Mouse (Mus musculus): Measurements from ENCODE around the gene Pitpnb.

The Pitpnb gene

DNA sequence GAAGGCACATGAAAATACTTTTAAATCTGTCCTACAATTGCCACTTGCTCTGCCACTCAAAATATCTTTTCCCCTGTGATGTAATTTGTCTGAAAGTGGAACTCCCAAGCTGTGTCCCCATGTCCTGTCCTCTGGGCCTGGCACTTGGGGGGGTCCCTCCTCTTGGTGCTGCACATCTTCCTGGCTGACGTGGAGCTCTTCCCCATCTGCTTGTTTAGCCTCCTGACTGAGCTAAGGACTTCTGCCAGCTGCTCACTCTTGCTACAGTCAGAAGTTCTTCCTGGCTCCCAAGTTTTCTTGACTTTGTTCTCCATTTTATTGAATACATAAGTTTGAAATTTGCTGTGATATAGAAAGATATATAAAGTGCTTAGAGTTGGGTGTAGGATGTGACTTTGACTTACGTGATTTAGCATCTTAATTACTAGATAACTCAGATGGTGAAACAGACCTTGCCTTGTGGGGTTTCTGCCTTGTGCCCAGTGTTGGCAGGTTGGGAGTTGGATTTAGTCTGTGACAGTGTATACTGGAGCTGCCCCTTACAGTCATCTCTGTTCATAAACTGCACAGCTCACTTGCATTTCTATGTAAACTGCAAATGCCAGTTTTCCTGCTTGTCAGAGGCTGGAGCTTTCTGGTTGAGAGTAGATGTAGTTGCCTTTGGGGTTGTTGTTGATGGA is 14.3 kb downstream of the Pitpnb start:
- no peak for DNase-seq (ENCODE audit: low read depth, low spot score)

DNA sequence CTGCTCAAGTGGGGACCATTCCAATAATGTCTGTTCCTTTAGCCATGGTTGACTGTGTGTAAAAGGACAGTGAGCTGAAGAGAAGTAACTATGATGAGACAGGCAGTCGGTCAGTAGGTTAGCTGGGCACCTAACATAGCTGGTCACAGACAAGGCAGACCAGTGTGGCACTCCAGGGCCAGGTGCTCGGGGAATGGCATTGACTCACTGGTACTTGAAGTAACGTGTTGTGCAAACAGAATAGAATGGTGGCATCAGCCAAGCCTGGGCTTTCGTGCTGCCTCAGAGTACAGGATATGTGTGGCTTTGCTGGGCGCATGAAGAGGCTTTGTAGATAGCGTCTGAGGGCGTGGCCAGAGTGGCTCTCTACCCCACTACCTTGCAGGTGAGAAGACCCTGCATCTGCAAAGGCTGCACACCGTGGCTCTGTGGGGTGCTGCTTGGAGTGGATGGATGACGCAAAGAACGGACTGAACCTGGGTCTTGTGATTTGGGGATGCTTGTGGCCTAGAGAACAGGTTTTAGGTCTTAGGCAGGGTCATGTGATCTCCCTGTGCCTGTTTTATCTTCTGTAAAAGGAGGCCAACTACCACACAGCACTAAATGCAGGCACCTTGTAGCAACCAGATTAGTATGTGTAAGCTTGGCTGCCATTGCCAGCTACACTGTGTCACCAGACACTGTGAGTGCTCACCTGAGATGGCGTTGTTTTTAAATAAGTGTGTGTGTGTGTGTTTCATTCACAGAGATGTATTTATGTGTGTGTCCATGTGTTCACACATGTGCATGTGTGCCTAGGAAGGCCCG is 26.5 kb downstream of the Pitpnb start:
- DNase-seq (ENCODE audit: low read depth, low spot score), result no peak

DNA sequence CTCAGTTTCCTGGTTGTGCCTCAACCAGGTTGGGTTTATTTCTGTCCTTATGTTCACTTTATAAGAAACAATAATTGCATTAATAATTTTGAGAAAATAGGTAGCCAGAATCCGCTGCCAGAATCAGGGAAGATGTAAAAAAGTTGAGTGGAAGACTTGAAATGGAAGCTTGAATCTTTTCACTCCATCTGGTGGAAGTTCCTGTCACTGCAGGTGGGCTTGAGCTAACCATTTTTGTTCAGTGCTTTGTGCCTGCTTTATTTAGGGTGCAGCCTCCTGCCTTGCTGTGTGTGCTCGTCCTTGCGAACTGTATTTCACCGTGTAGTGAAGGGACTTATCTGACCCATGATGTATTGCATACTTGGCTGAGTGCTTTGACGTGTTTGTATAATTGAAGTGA is 30.0 kb downstream of the Pitpnb start:
- no peak for DNase-seq (ENCODE audit: low read depth, low spot score)

DNA sequence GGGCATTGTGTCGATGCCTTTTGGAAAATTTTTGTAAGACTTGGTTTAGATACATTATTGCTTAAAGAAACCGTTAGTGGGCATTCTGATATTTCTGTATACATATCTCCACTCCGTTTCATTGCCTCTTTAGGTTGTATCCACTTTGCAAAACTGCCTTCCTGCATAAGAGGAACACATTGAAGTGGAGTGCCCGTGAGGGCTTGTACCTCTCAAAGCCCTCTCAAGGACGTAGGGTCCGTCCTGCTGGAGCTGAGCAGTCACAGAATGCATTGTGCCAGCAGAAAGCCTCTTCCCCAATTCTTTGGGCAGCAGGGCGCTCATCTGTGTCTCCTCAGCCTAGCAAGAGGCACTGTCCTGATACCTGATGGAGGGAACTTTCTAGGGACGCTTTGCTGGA is 30.5 kb downstream of the Pitpnb start:
- DNase-seq (ENCODE audit: low read depth, low spot score), result no peak

DNA sequence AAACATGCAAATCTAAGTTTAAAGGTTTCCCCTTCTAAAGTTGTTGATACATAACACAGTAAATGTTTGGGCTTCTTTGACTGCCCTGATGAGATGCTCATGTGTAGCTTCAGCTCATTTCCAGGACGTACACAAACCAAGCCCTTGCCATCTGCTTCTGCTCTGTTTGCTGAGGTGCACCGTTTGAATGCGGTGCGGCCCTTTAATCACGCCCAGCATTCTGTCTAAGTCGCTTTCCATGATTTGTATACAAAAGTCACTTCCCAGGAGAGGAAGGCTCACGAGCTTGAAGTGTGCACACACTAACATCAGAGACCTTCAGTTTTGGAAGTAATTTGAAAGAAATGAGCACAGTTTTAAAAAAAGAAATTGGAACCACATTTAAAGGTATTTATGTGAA is 31.3 kb downstream of the Pitpnb start:
- no peak for DNase-seq (ENCODE audit: low read depth, low spot score)

DNA sequence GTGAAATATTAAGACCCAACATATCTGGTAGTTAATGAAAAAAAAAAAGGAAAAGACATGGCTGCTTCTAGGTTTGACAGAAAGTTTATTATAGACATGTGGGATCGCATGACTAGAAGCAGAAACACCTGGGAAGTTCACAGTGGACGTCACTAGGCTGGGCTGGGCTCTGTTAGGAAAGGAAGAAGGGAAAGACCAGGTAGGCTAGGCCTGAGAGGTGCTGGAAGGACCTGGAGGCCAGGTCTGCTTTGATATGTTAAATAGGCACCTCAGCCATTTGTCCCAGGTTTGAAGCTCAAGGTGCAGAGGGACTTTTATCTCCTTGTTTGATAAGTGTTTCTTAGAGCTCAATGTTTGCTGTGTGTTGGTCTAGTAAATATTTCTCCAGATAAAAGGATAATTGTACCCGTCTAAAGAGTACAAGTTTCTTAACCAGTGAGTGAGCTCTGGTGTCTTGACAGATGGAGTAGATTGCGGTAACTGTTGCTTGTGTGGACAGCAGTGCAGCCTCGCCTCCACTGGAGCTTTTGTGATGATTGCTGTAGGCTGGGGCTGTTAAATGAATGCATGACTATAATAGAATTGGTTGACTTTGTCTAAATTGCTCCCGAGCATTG is 33.0 kb downstream of the Pitpnb start:
- no peak for DNase-seq (ENCODE audit: low read depth, low spot score)

DNA sequence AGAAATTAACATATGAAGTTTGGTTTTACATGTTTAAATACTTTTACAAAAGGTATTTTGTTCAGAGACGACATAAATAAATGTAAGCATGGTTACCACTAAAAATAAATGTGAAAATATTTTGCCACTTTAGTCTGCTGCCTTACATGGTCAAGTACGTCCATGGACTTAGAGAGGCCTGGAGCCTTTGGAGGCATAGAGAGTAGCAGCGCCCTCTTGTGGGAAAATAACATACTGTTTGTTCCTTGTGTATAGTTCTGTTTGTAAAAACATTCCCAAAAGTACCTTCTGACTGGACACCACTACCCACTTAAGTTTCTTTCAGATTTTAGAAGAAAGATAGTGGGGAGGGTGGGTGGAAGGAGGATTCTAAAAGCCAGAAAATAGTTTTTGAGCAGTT is 34.0 kb downstream of the Pitpnb start:
- peak; percentile 44 for DNase-seq (ENCODE audit: low read depth, low spot score)

DNA sequence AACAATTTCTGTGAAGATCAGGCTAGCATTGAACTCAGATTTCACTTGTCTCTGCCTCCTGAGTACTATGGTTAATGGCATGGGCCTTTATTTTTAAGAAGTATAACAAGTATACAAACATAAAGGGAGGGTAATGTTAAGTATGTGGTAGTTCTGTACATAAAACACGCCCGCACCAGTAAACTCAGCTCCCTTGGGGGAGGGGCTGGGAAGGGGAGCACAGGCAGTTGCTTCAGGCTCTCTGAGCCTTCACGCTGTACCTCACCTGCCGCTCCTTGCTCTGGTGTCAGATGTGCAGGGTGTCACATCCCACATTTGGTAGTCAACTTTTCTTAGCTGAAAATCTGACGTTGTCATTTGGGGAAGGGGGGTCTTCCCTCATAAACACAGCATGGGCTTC is 35.6 kb downstream of the Pitpnb start:
- DNase-seq (ENCODE audit: low read depth, low spot score), result no peak

DNA sequence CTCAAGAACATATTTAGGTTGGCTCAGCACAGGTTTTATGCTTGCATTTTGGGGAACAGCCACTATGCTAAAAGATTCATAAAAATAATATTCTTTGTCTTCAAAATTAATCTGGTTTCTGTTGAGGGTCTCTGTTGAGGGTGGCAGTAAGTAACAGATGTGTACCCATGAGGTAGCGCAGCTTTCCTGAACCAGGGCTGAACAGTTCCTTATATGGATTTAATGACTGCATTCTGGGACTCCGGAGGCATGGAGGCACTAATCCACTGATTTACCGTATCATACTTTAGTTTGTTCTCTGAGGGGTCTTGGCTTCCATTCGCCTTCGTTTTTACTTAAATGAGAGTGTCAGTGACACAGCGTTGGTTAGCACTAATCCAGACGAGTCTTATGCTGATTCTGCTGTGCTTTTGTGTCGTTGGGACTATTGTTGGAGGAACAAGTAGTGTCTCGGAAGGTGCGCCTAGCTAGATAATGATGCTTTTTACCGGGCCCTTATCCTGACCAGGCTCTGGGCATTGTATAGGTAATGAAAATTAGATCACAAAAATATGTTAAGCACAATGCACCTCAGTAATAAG is 37.5 kb downstream of the Pitpnb start:
- no peak for DNase-seq (ENCODE audit: low read depth, low spot score)

DNA sequence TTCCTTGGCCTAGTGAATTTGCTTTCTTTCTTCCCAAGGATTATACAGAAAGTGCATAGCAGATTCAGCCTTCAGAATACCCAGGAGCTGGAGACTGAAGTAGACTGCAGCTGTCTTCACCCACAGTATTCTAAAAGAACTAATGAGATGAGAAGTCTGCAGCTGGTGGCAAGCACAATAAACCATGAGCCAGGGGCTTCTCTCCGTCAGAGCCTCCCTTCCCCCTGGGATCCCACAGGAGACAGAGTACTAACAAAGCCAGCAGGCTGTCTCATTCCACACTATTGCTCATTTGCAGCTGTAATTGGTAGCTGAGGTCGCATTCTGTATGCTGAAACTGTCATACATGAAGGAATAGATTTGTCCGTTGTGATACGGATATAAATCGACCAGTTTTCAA is 38.0 kb downstream of the Pitpnb start:
- no peak for DNase-seq (ENCODE audit: low read depth, low spot score)

DNA sequence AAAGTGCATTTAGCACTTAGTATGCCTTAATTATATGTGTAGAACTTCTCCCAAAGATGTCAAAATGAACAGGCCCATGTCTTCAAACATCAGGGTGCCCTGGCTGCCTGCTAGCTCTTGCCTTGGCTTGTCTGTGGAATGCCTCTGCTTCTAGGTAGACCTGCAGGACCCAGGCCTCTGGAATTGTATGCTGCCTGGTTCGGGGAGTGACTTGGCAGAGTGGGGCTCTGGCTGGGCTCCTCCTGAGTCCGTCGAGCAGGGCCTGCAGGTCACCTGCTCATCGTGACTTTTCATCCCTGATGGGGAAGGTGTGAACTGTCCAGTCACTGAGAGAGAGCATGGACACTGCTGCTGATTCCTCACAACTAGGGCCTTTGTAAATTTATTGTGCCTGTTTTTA is 45.1 kb downstream of the Pitpnb start:
- DNase-seq (ENCODE audit: low read depth, low spot score), result no peak

DNA sequence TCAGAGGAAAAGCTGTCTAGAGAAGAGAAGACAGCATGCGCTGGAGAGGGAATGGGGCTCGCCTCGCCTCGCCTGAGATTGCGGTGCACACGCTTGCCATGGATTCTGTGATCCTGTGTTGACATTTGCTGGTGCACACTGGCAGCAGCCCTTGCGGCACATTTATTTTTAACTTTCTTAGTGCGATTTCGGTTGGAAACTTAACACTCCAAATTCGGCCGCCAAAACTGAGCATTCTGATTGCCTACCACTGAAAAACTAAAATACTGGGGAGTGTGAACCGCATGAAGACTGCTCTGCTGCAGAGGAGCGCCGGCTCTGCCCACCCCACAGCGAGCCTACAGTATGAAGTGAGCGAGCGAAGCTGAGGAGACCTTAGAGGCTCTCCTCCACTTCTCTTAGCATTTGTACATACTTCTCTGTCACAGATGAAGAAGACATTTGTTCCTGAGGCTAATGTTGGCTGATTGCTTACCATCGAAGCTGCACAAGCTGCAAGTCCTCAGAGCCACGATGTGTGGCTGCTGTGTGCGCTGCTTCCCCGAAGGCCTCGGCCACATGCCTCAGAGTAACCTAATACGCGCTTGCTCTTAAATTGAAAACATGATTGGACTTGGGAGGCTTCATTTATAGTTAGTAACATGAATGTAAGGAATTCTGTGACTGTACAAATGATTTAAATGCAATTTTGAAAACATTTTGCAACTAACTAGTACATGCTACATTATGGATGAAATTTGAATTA is 45.9 kb downstream of the Pitpnb start:
- no peak for DNase-seq (ENCODE audit: low read depth, low spot score)

DNA sequence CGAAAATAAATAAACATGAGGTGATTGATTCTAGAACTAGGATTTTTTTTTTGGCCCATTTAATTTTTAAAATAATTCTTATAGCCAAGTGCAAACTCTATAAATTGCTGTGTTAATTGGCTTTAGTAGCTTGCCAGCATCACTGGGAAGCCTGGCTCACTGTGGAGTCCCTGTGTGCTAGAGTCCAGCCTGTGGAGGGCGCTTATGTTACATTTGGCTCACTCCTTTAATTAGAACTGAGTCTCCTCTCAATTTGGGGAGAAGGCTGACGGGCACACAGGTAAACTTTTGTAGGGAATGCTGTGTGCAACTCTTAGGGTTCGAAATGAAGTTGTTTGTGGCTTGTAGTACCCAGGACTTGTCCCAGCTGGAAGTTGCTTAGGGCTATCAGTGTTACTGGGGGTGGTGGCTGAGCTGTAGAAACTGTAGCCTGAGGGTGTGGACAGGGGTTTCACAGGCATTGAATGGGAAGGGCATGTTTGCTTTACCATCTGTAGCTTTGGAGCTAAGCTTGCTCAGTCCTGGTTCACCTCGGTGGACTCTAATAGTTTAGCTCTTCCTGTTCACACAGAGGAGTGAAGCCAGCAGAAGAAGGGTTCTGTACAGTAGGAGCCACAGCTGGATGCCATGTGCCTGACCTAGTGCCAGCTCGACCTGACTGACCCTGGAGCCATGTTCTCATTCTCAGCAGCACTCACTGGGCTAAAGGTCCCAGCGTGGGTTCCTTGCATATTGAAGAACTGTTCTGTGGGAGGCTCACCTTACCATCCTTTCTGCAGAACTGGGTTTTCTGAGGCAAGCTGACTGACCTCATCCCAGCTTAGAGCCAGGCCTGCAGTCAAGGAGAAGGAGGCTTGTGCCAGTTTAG is 47.8 kb downstream of the Pitpnb start:
- DNase-seq (ENCODE audit: low read depth, low spot score), result no peak

DNA sequence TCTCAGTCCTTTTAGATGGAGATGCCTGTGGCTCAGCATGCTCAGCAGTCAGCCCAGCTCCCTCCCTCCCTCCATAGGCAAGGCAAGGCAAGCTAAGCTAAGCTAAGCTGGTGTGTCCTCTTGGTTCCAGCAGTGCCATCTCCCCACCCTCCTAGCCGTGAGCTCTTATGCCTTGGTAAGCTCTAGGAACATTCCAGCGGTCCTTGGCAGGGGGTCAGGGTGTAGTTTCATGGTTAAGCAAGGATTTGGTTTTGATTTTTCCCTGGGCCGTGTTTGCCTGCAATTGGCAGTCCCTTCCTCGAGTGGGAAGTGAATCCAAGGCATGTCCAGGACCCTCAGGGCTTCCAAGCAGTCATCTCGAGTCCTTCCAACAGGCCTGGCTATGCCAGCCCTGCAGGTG is 52.8 kb downstream of the Pitpnb start:
- DNase-seq (ENCODE audit: low read depth, low spot score), result no peak

DNA sequence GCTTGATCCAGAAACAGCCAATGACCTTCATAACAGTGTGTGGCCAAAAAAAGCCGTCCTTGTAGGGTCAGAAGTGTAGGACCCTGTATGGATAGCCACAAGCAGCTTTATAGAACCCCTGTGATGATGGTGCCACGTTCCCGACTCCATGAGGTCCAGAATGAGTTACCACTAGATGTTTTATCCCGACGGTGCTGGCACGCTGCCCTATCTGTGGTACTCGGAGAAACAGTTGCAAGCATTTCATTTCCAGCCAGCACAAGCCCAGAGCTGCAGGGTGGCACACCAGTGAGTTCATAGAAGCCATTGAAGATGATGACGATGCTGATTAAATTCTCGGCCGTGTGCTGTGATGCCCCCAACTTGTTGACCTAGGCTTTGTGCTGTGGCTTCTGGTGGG is 60.3 kb downstream of the Pitpnb start:
- DNase-seq (ENCODE audit: low read depth, low spot score), result no peak

DNA sequence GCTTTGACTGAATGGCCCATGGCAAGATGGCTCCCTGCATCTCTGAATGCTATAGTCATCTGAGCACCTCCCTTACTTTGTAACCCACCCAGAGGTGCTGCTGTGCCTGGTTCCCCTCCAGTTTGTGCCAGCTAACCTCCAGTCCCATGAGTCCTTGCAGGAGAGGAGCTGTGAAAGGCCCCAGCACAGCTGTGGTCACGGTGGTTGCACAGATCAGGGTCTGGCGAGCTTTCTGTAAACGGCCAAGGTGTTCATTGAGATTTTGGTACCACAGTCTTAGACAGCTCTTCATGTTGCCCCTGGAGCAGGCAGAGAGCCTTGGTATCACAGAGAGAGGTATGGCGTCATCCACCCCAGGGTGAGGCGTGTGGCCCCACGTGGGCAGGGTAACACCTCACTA is 60.9 kb downstream of the Pitpnb start:
- no peak for DNase-seq (ENCODE audit: low read depth, low spot score)

DNA sequence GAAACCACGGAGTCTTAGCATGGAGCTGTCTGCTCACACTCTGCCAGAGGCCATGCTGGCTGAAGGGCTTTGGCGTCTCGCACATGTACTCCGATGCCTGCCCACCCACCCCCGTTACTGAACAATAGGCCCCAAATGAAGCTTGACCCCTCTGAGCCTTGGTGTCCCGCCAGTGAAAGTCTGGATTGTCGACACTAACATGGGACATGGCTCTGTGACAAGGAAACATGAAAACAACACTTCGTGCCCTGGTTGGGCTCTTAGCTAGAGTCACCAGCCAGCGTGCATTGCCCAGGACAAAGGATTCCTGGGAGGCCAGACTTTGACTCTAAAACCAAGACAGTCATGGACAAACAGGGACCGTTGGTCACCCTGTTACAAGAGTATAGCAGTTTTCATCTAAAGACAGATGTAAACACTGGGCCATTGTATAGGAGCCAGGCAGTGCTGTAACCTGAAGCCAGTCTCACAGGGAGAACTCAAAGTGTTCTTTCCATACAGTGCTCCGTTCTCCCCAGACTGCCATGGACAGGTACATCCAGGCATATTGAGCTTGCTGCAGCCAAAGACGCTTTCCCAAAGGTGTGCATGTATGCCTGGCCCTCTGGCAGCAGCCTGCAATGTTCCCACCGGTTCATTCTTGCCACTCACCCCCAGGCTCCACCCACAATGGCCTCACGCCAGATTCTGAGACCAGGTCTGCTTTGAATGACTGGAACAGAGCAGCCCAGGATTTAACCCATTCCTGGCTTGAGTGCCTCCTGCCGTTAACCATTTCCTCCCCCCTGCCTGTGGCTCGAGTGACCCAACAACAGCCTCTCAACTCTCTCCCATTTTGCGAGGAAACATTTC is 63.0 kb downstream of the Pitpnb start:
- DNase-seq (ENCODE audit: low read depth, low spot score), result peak; percentile 62

DNA sequence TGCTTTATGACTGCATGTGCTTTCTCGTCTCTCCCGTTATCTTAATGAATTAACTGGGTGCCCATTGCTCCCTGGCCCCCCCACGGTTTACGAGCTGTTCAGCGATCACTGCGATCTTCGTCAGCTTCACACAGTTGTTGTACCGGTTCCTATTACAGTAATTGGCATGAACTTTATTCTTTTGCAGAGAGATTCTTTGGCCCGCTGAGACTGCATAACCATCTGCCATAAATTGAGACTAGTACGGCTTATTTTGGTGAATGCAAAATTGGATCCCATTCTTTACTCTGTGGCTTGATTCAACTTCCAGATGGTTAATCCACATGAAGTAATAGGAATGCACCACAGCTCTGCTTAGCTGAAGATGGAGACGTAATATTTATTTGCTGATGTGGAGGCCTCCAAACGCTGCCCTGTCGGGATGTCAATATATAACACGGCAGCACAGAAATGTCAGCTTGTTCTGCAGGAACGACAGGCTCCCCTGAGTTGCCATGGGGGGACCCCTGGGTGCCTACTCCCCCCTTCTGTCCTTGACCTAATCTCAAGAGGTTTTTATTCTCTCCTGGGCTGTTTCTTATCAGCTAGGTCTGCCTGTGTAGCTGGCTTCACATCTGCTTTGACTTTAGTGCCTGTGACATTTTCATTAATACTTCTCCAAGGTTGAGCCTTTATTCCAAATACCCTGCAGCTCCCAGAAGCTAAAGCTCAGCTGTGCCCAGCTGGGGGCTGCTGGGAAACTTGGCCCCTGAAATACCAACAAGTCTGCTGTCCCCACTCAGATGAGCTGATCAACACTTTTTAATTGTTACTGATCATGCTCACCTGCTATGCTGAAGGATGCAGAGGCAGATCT is 63.9 kb downstream of the Pitpnb start:
- DNase-seq (ENCODE audit: low read depth, low spot score), result no peak

DNA sequence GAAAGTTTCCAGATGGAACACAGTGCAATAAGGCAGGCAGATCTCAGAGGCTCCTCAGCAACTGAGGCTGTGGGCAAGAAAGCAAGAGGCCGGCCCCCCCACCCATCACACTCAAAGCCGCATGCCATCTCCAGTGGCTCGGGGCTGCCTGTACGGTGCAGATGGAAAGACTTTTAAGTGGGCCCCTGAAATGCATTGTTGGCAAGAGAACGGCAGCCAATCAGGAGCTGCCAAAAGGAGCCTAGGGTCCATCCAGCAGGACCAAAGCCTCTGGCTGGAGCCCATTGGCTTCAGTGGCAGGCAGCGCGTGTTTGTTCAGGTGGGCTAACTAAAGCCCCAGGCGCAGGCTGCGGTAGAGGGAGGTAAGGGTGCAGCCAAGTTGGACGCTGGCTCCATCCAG is 65.2 kb downstream of the Pitpnb start:
- no peak for DNase-seq (ENCODE audit: low read depth, low spot score)

All from retina, postnatal 7 days (tissue).